Mouse (Mus musculus) kidney, embryonic 14.5 days (tissue): ENCODE measurements around the gene Rbfox2. TPM values are rescaled to one million over a fixed set of nuclear protein-coding genes. Genes with fewer than 3 reads are reported as not detected.
A peak's percentile ranks its signal among the peaks of the same experiment; 100 is the strongest.

ENCODE experiments used
- ATAC-seq: fragments of 200-750 bp; cut with Nextera tagmentation; 2 replicates; pipeline ENCODE4 v1.8.0; 2017; ENCODE audit warnings: moderate number of reproducible peaks, mild to moderate bottlenecking, moderate TSS enrichment, moderate library complexity; ENCODE audit not compliant: low FRiP score, low TSS enrichment
- H3K27ac ChIP-seq: fragments of 300-500 bp; sonication (generic); 2 replicates; pipeline ENCODE4 v1.5.1; 2014; ENCODE audit warnings: low read depth, mild to moderate bottlenecking, low read length, moderate library complexity, mixed read lengths
- H3K27me3 ChIP-seq: fragments of 300-500 bp; sonication (generic); 2 replicates; pipeline ENCODE4 v1.6.1; 2014; ENCODE audit warnings: mild to moderate bottlenecking, low read length; ENCODE audit not compliant: control insufficient read depth, insufficient read depth
- H3K36me3 ChIP-seq: fragments of 300-500 bp; sonication (generic); 2 replicates; pipeline ENCODE4 v1.6.1; 2014; ENCODE audit warnings: low read length, mixed read lengths; ENCODE audit not compliant: control insufficient read depth, insufficient read depth
- H3K4me1 ChIP-seq: fragments of 300-500 bp; sonication (generic); 2 replicates; pipeline ENCODE4 v1.6.1; 2014; ENCODE audit warnings: low read length, mixed read lengths; ENCODE audit not compliant: control insufficient read depth, insufficient read depth
- H3K4me2 ChIP-seq: fragments of 300-500 bp; sonication (generic); replicated peaks from 2 replicates; pipeline ENCODE4 v1.6.1; 2014; ENCODE audit warnings: low read depth, mild to moderate bottlenecking, low read length
- H3K4me3 ChIP-seq: fragments of 300-500 bp; sonication (generic); 2 replicates; pipeline ENCODE4 v1.5.1; 2014; ENCODE audit warnings: mild to moderate bottlenecking, low read length
- H3K9ac ChIP-seq: fragments of 300-500 bp; sonication (generic); 2 replicates; pipeline ENCODE4 v1.6.1; 2014; ENCODE audit warnings: low read depth, mild to moderate bottlenecking, low read length, moderate library complexity
- H3K9me3 ChIP-seq: fragments of 300-500 bp; sonication (generic); 2 replicates; pipeline ENCODE4 v1.6.1; 2016; ENCODE audit warnings: low read length; ENCODE audit not compliant: control insufficient read depth
- WGBS: fragments of 180-500 bp; shearing (Covaris S2); extraction: QIAGEN DNeasy Blood & Tissue Kit; methylation state at CpG from one replicate; pipeline ENCODE4 v1.1.7; 2014; 5-methylcytosine and 5-hydroxymethylcytosine counted together
- polyA plus RNA-seq: library from polyadenylated mRNA; unstranded; fragments of >200 nt; fragmentation: Nextera tagmentation; extraction: Ambion mirVana; gene quantifications from 2 replicates; pipeline ENCODE4 v1.2.1, GENCODE M21; 2014

Gene Rbfox2
- polyA plus RNA-seq, 1 experiment from 2014 or later = 64.6 TPM

DNA sequence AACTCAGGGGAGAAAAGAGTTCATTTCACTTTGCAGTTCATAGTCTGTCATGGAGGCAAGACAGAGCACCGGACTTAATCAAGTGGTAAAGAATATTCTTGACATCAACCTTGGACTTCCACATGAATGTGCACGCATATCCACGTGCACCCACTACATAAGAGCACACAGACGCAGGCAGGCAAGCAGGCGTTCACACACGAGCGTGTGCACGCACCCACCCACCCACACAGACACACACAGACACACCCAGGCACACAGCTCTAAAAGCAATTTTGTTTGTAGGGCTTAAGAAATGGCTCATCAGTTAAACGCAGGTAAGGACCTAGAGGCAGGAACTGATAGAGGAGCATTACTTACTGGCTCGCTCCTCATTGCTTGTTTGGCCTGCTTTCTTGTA lies 172.3 kb downstream of the Rbfox2 start:
- Histone ChIP-seq H3K36me3 (peaks cover 25% of the 10 kb centered on the region), H3K4me2 (no peak overlapping the region)
- 97% methylated on average over 10 of the region's 10 CpGs for WGBS

GRCm38 (mm10) chr15:77129154-77129553 lies 177.7 kb downstream of the Rbfox2 start:
- H3K4me3 ChIP-seq = no peak overlapping the region
- WGBS = 85% methylated on average over 8 of the region's 8 CpGs
- no peak overlapping the region for H3K27ac ChIP-seq
- no peak overlapping the region for H3K4me2 ChIP-seq
- ATAC-seq = no peak
- no peaks in the 10 kb centered on the region for H3K4me1 ChIP-seq
- H3K27me3 ChIP-seq = no peaks in the 10 kb centered on the region
- no peak overlapping the region for H3K9ac ChIP-seq
- H3K9me3 ChIP-seq = no peaks in the 10 kb centered on the region
- peaks cover 25% of the 10 kb centered on the region for H3K36me3 ChIP-seq

More for the DNA sequence above, 172.3 kb downstream of the Rbfox2 start:
- no peak for ATAC-seq
- H3K9ac ChIP-seq = no peak overlapping the region
- no peak overlapping the region for H3K4me3 ChIP-seq
- H3K4me1 ChIP-seq = 0 out of 2 replicates have a peak, but pooled peaks cover 3% of the 10 kb centered on the region
- H3K27ac ChIP-seq = no peak overlapping the region
- H3K9me3 ChIP-seq = peaks cover 6% of the 10 kb centered on the region; the same call in 1 of the 2 replicates
- no peaks in the 10 kb centered on the region for H3K27me3 ChIP-seq

DNA sequence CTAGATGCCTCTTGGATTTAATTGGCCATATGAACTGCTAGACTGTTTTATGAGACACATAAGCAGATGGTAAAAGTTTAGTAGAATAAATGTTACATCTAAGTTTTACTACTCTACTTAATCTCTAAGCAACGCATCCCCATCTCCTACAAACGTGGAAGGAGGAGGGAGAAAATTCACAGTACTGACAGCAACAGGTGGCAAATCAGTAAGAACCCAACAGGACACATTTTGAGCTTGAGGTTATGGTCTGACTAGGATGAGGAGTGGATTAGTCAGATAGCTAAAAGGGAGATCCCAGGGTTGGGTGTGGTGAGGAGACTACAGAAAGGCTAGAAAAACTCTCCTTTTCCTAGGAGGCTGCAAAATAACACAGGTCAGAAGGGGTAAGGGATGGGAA lies 179.1 kb downstream of the Rbfox2 start:
- H3K4me2 ChIP-seq = no peak overlapping the region
- peaks cover 25% of the 10 kb centered on the region for H3K36me3 ChIP-seq
- no peak overlapping the region for H3K27ac ChIP-seq
- H3K4me3 ChIP-seq = no peak overlapping the region
- ATAC-seq = no peak
- H3K9ac ChIP-seq = no peak overlapping the region
- 85% methylated on average over 2 of the region's 2 CpGs for WGBS
- no peaks in the 10 kb centered on the region for H3K4me1 ChIP-seq
- H3K27me3 ChIP-seq = no peaks in the 10 kb centered on the region
- no peaks in the 10 kb centered on the region for H3K9me3 ChIP-seq

DNA sequence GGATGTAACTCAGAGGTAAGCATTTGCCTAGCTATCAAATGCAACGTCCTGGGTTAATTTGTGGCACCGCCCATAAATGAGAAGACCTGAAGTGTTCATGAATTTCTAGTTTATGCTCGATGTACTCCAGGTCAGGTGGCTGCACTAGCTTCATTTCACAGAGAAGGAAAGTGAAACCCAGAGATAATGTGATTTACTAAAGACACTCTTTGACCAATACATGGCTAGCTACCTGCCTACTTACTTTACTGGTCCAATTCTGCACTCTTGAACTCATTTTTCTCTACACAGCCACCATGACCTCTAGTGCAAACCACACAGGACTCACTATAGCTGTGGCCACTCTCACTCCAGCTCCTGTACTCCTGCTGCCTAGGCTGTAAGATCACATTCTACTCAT lies 180.1 kb downstream of the Rbfox2 start:
- 85% methylated on average over 3 of the region's 3 CpGs for WGBS

GRCm38 (mm10) chr15:77124372-77125117 lies 182.3 kb downstream of the Rbfox2 start:
- WGBS = 88% methylated on average over 4 of the region's 4 CpGs
- H3K4me1 ChIP-seq = no peaks in the 10 kb centered on the region
- H3K27ac ChIP-seq = no peak overlapping the region
- H3K9me3 ChIP-seq = no peaks in the 10 kb centered on the region
- peaks cover 8% of the 10 kb centered on the region; the same call in 1 of the 2 replicates for H3K36me3 ChIP-seq
- no peak for ATAC-seq
- H3K9ac ChIP-seq = no peak overlapping the region
- H3K4me2 ChIP-seq = no peak overlapping the region
- H3K4me3 ChIP-seq = no peak overlapping the region
- no peaks in the 10 kb centered on the region for H3K27me3 ChIP-seq

More for the DNA sequence above, 180.1 kb downstream of the Rbfox2 start:
- no peak overlapping the region for H3K27ac ChIP-seq
- H3K36me3 ChIP-seq = peaks cover 14% of the 10 kb centered on the region
- H3K27me3 ChIP-seq = no peaks in the 10 kb centered on the region
- no peak for ATAC-seq
- no peak overlapping the region for H3K4me3 ChIP-seq
- H3K4me2 ChIP-seq = no peak overlapping the region
- no peaks in the 10 kb centered on the region for H3K9me3 ChIP-seq
- H3K4me1 ChIP-seq = no peaks in the 10 kb centered on the region
- no peak overlapping the region for H3K9ac ChIP-seq

- Histone ChIP-seq H3K4me2 (no peak overlapping the region), H3K27me3 (no peaks in the 10 kb centered on the region), H3K9ac (no peak overlapping the region), H3K36me3 (0 out of 2 replicates have a peak, but pooled peaks cover 8% of the 10 kb centered on the region), H3K9me3 (no peaks in the 10 kb centered on the region), H3K4me1 (no peaks in the 10 kb centered on the region), H3K4me3 (no peak overlapping the region), H3K27ac (no peak overlapping the region)
- ATAC-seq = no peak
- 57% methylated on average over 2 of the region's 2 CpGs for WGBS
Measured at GRCm38 (mm10) chr15:77122824-77123223, 184.0 kb downstream of the Rbfox2 start.

DNA sequence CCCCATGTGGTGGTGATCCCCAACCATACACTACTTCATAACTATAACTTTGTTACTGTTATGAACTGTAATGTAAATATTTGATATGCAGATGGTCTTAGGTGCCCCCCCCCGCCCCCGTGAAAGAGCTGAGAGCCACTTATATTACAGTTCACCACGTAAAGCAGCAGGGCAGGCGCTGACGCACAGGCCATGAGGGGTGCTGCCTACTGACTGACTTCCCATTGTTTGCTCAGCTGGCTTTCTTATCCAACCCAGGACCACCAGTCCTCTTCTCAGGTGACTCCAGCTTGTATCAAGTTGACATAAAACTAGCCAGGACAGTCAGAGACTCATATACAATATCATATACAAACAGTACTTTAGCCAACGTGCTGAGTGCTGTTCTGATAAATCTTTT lies 184.6 kb downstream of the Rbfox2 start:
- Histone ChIP-seq H3K36me3 (0 out of 2 replicates have a peak, but pooled peaks cover 8% of the 10 kb centered on the region), H3K9me3 (no peaks in the 10 kb centered on the region), H3K4me2 (no peak overlapping the region), H3K27me3 (no peaks in the 10 kb centered on the region), H3K27ac (no peak overlapping the region), H3K4me3 (no peak overlapping the region), H3K9ac (no peak overlapping the region), H3K4me1 (no peaks in the 10 kb centered on the region)
- WGBS = 55% methylated on average over 6 of the region's 6 CpGs
- ATAC-seq = peak; percentile 20; the same call in 1 of the 2 replicates

DNA sequence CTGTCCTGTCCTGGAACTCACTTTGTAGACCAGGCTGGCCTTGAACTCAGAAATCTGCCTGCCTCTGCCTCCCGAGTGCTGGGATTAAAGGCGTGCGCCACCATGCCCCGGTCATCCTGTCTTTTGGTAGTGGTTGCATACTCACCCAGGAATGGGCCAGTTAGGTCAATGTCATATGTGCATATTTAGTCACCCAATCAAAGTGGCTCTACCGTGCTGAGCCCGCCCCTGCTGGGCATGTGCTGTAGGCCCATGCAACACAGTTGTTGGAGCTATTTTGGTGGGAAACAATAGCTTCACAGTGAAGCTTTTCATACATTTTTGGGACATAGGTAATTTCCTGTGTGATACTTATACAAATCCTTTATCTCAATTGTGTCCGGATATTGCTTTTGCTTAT lies 187.1 kb downstream of the Rbfox2 start:
- H3K4me2 ChIP-seq = no peak overlapping the region
- ATAC-seq = no peak
- H3K27ac ChIP-seq = no peak overlapping the region
- H3K36me3 ChIP-seq = peaks cover 24% of the 10 kb centered on the region; the same call in 1 of the 2 replicates
- no peaks in the 10 kb centered on the region for H3K27me3 ChIP-seq
- no peak overlapping the region for H3K9ac ChIP-seq
- 95% methylated on average over 7 of the region's 7 CpGs for WGBS
- H3K4me1 ChIP-seq = no peaks in the 10 kb centered on the region
- H3K9me3 ChIP-seq = no peaks in the 10 kb centered on the region
- H3K4me3 ChIP-seq = no peak overlapping the region

DNA sequence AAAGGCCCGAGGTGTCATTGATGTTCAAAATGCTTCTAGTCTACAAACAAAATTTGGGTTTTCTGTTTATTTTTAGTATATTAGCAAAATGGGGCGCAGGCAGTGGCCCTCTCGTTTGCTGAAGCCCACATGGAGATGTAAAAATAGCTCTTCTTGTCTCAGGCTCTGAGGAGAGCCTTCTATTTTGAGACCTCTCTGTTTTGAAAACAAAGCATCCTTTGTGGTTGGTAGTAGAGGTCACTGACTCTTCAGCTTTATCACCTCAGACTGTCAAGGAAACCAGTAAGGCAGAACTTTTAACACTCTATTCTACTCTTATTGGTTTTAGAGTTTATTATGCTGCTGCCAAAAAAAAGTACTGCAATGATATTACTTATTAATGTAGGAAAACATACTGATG lies 189.6 kb downstream of the Rbfox2 start:
- H3K9ac ChIP-seq = no peak overlapping the region
- no peak overlapping the region for H3K27ac ChIP-seq
- no peak overlapping the region for H3K4me3 ChIP-seq
- WGBS = 36% methylated on average over 3 of the region's 3 CpGs
- no peak for ATAC-seq
- H3K4me2 ChIP-seq = no peak overlapping the region
- H3K36me3 ChIP-seq = peaks cover 28% of the 10 kb centered on the region; the same call in 1 of the 2 replicates
- H3K27me3 ChIP-seq = no peaks in the 10 kb centered on the region
- no peaks in the 10 kb centered on the region for H3K4me1 ChIP-seq
- H3K9me3 ChIP-seq = no peaks in the 10 kb centered on the region
